Mouse (Mus musculus) granulocyte monocyte progenitor cell, adult 5-6 weeks (primary cell): ENCODE measurements at regions not wholly inside any gene's neighbourhood (a gene's known extent, or its start where the extent isn't known, plus 50 kb on each side); places are given as distances from the start of the nearest gene placed in this dataset.

Source experiments
- ATAC-seq: replicated peaks from 2 replicates; pipeline ENCODE4 v1.8.0; 2016; ENCODE audit warnings: mild to moderate bottlenecking, moderate TSS enrichment, inconsistent platforms; ENCODE audit not compliant: poor library complexity, severe bottlenecking

DNA sequence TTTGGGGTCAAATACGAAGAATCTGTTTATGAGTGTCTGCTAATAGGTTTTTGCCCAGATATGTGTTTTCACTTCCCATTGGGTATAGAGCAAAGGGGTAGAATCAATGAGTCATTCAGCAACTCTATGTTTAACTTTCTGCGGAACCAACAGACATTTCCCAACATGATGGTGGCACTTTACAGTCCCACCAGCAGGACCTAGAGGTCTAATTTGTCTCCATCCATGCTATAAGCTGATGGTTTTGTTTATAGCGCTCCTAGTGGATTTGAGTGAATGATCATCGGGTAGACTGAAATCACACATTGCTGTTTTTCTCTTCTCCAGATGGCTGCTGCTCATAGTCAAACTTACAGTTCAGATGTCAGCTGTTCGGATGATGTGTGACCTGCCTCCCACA lies 99.7 kb upstream of the Arid5b start:
- ATAC-seq = peak; percentile 88

DNA sequence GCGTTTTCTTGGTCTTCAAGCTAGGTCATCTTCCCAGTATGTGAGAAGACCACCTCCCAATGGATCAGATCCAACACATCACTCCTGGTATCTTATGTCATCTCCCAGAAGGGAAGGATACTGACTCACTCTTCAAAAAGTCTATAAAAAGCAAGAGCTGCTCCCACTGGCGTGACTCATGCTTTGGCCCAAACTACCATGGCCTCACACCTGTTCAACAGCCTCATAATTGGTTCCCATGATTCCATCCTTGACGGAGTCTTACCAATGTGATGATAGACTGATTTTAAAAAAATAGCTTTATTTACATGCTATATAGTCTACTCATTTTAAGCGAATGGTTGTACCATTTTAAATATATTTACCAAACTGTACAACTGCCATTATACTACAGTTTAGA lies 98.9 kb upstream of the Arid5b start:
- ATAC-seq = no peak

GRCm38 (mm10) chr10:68373875-68374274 lies 95.3 kb upstream of the Arid5b start:
- no peak for ATAC-seq

- no peak for ATAC-seq
These were observed 93.2 kb upstream of the Arid5b start for GRCm38 (mm10) chr10:68371785-68372184.

- ATAC-seq = no peak
These were observed 92.4 kb upstream of the Arid5b start for GRCm38 (mm10) chr10:68370986-68371385.

GRCm38 (mm10) chr10:68366796-68367195 lies 88.3 kb upstream of the Arid5b start:
- ATAC-seq = no peak

- no peak for ATAC-seq
These were observed 82.4 kb upstream of the Arid5b start for GRCm38 (mm10) chr10:68360765-68361483.

DNA sequence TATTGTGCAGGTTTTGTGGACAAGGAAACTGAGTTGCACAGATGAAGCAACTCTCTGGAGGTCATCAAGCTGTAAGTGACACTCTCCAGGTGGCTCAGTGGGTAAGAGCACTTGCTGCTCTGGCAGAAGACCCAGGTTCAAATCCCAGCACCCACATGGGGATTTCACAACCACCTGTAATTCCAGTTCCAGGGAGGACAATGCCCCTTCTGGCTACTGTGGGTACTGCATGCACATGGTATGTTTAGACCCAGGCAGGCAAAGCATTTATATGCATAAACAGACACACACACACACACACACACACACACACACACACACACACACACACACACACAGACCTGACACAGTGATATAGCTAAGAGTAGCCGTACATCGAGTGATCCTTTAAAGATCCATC lies 80.6 kb upstream of the Arid5b start:
- ATAC-seq = no peak

- ATAC-seq = no peak
These were observed 78.4 kb upstream of the Arid5b start for GRCm38 (mm10) chr10:68356973-68357372.

DNA sequence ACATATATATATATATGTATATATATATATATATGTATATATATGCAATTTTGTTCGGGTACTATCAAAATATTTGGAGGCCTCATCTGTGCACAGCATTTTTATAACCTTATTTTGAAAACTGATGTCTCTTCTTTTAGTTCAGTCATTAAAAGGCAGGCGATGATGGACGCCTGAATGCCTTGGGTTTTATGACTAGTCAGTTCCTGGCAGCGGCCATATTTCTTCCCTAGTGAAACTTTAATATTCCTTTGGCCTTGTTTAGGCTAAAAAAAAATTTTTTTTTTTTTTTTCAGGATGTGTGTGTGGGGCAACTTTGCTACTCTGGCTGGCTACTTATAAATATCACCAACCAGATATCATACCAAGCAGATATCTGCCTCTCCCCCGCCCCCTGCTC lies 78.0 kb upstream of the Arid5b start:
- no peak for ATAC-seq

DNA sequence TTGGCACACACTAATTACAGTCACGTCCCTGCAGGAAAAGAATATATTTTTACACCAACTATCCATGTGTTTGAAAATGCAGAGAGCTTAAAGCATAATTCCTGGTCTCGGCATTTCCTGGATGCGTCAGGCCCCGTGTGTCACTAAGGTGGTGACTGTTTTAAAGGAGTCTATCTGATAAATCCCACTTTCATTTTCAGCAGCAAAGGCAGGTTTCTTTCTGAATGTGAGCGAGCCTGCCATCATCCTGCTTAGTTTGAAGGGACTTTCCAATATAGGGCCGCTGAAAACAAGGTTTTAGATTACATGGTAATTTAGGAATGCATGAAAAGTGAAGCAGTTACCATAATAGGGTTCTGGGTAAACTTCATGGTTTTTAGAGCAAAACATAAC lies 77.5 kb upstream of the Arid5b start:
- no peak for ATAC-seq

DNA sequence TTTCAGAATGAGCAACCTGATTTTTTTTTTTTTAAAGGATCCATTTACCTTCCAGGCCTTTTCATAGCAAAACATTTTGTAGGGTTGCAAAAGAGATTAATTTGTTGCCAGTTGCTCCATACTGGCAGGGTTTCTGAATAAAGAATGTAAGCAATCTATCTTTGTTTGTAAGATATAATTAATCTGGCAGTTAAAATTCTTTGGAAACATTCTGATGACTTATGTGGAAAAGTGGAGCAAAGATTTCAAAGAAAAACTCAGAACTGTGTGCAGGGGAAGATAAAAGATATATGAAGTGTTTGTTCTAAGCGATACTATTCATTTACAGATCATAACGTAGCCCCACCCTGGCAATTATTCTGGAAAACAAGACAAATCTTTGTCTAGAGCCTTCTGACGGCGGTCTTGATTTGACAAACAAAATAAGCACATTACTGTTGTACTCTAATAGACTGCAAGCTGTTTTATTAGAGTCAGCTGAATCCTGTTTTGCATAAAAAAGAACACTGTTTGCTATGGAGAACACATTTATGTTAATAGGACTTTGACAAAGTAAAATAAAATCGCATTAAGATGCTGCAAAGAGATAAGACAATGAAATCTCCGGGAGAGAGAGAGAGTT lies 77.0 kb upstream of the Arid5b start:
- no peak for ATAC-seq

- ATAC-seq = no peak
These were observed 76.0 kb upstream of the Arid5b start for GRCm38 (mm10) chr10:68354335-68355231.

DNA sequence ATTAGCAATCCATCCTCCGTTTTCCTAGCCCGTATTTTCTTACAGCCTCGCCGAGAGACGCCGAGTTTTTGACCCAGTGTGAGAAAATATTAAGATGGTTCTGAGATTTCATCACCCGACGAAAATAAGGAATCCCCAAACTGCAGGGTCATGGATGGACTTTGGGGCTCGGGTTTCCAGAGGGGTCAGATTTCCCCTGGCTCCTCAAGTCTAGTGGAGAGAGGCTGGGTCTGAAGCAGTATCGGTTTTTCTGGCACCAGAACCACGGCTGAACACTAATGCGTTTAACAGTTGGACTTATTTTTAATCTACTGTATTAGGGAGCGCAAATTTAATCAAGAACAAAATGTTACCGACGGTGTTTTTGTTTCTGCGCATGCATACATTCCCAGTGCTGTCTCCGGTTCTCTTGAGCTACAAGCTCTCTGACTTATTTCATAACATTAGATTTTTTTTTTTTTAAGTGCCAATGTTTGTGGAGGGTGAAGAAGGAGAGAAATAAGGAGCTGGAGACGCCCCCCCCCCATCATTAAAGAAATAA lies 75.2 kb upstream of the Arid5b start:
- no peak for ATAC-seq

- ATAC-seq = no peak
These were observed 73.5 kb upstream of the Arid5b start for GRCm38 (mm10) chr10:68351841-68352555.

- ATAC-seq = no peak
These were observed 72.9 kb upstream of the Arid5b start for GRCm38 (mm10) chr10:68351441-68351840.

- ATAC-seq = no peak
These were observed 72.3 kb upstream of the Arid5b start for GRCm38 (mm10) chr10:68350798-68351197.

GRCm38 (mm10) chr10:68347806-68348205 lies 69.3 kb upstream of the Arid5b start:
- no peak for ATAC-seq

- ATAC-seq = no peak
These were observed 66.6 kb upstream of the Arid5b start for GRCm38 (mm10) chr10:68344991-68345720.

DNA sequence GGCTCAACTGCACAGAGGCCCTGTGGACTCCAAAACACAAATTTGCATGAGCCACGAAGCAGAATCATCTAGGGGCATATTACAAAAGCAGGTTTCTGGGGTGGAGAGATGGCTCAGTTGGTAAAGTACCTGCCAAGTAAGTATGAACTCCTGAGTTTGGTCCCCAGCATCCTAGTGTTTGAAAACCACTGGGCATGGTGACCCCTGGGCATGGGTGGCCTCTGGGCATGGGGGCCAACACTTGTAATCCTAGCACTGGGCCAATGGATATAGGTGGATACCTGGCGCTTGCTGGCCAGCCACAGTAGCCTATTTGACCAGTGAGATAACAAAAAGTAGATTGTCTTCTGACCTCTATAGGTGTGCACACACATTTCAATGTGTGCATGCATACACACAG lies 65.7 kb upstream of the Arid5b start:
- ATAC-seq = no peak
